ENCODE assay signal across 8 mouse cellular contexts in genomic region chr13:54389971-54390564, GRCm38 (mm10). TPM values are rescaled to one million over a fixed set of nuclear protein-coding genes. Genes with fewer than 3 reads are reported as not detected.
DNase-seq lines count a peak whose midpoint lies in the region; ATAC-seq lines count a peak whose summit lies in the region.

No protein-coding gene starts in this region.

- peaks cover 3% of the 10 kb centered on the region; the same call in 1 of the 2 replicates for H3K27me3 ChIP-seq in embryonic facial prominence, embryonic 13.5 days
- no peaks in the 10 kb centered on the region for H3K27me3 ChIP-seq in embryonic facial prominence, embryonic 10.5 days (replicated peaks; ENCODE audit: low read depth, poor library complexity, severe bottlenecking)
- H3K27me3 ChIP-seq in lung, embryonic 16.5 days (ENCODE audit: control insufficient read depth, insufficient read depth, low read depth, low read length) = no peaks in the 10 kb centered on the region; the same call in 1 of the 2 replicates
- no peaks in the 10 kb centered on the region for H3K27me3 ChIP-seq in forebrain, embryonic 12.5 days
- no peaks in the 10 kb centered on the region for H3K27me3 ChIP-seq in neural tube, embryonic 14.5 days (ENCODE audit: control insufficient read depth, insufficient read depth, low read length)

- no peak for DNase-seq in embryonic facial prominence, embryonic 10.5 days (ENCODE audit: low spot score)
- DNase-seq in lung, postnatal 36 days = no peak
- DNase-seq in left cerebral cortex, adult 18-20 months (ENCODE audit: low spot score in 2 of 2) = no peak
- DNase-seq in layer of hippocampus, adult 9-10 months (ENCODE audit: low spot score) = no peak

- no peak overlapping the region for H3K4me2 ChIP-seq in embryonic facial prominence, embryonic 13.5 days
- H3K4me2 ChIP-seq in lung, embryonic 16.5 days (ENCODE audit: low read depth, low read length) = no peak overlapping the region
- H3K4me2 ChIP-seq in forebrain, embryonic 12.5 days = no peak overlapping the region
- H3K4me2 ChIP-seq in neural tube, embryonic 14.5 days (ENCODE audit: low read depth, low read length) = no peak overlapping the region

- no peak overlapping the region for H3K9ac ChIP-seq in embryonic facial prominence, embryonic 13.5 days
- H3K9ac ChIP-seq in lung, embryonic 16.5 days (ENCODE audit: low read length) = no peak overlapping the region
- H3K9ac ChIP-seq in forebrain, embryonic 12.5 days = no peak overlapping the region
- no peak overlapping the region for H3K9ac ChIP-seq in neural tube, embryonic 14.5 days (replicated peaks; ENCODE audit: low read depth, low read length)

- no peaks in the 10 kb centered on the region for H3K36me3 ChIP-seq in embryonic facial prominence, embryonic 13.5 days
- H3K36me3 ChIP-seq in embryonic facial prominence, embryonic 10.5 days (replicated peaks) = no peaks in the 10 kb centered on the region
- no peaks in the 10 kb centered on the region for H3K36me3 ChIP-seq in lung, embryonic 16.5 days (ENCODE audit: control insufficient read depth, insufficient read depth, low read length)
- no peaks in the 10 kb centered on the region for H3K36me3 ChIP-seq in forebrain, embryonic 12.5 days (replicated peaks)
- H3K36me3 ChIP-seq in neural tube, embryonic 14.5 days (ENCODE audit: control insufficient read depth, insufficient read depth, low read length) = no peaks in the 10 kb centered on the region

- peak overlapping the region; percentile 33; the same call in 1 of the 2 replicates for H3K27ac ChIP-seq in embryonic facial prominence, embryonic 13.5 days
- H3K27ac ChIP-seq in embryonic facial prominence, embryonic 10.5 days (replicated peaks) = no peak overlapping the region
- H3K27ac ChIP-seq in lung, embryonic 16.5 days (ENCODE audit: low read length) = peak overlapping the region; percentile 34
- H3K27ac ChIP-seq in forebrain, embryonic 12.5 days = peak overlapping the region; percentile 47
- peak overlapping the region; percentile 57; the same call in 1 of the 2 replicates for H3K27ac ChIP-seq in neural tube, embryonic 14.5 days (ENCODE audit: low read depth, low read length)

- H3K4me3 ChIP-seq in embryonic facial prominence, embryonic 13.5 days = no peak overlapping the region
- H3K4me3 ChIP-seq in embryonic facial prominence, embryonic 10.5 days = no peak overlapping the region
- H3K4me3 ChIP-seq in lung, embryonic 16.5 days (ENCODE audit: low read length) = no peak overlapping the region
- no peak overlapping the region for H3K4me3 ChIP-seq in forebrain, embryonic 12.5 days (replicated peaks)
- no peak overlapping the region for H3K4me3 ChIP-seq in neural tube, embryonic 14.5 days (ENCODE audit: low read depth, low read length)

- no peaks in the 10 kb centered on the region for H3K9me3 ChIP-seq in embryonic facial prominence, embryonic 13.5 days
- no peaks in the 10 kb centered on the region for H3K9me3 ChIP-seq in embryonic facial prominence, embryonic 10.5 days
- H3K9me3 ChIP-seq in lung, embryonic 16.5 days (ENCODE audit: control insufficient read depth, low read length) = no peaks in the 10 kb centered on the region
- no peaks in the 10 kb centered on the region for H3K9me3 ChIP-seq in forebrain, embryonic 12.5 days
- no peaks in the 10 kb centered on the region for H3K9me3 ChIP-seq in neural tube, embryonic 14.5 days (ENCODE audit: control insufficient read depth, low read length)

- WGBS in embryonic facial prominence, embryonic 13.5 days = 40% methylated on average over 8 of the region's 8 CpGs
- 66% methylated on average over 8 of the region's 8 CpGs for WGBS in embryonic facial prominence, embryonic 10.5 days
- 25% methylated on average over 8 of the region's 8 CpGs for WGBS in lung, embryonic 16.5 days
- WGBS in forebrain, embryonic 12.5 days = 57% methylated on average over 8 of the region's 8 CpGs
- 43% methylated on average over 8 of the region's 8 CpGs for WGBS in neural tube, embryonic 14.5 days

- H3K4me1 ChIP-seq in embryonic facial prominence, embryonic 13.5 days = peaks cover 23% of the 10 kb centered on the region
- H3K4me1 ChIP-seq in embryonic facial prominence, embryonic 10.5 days = peaks cover 2% of the 10 kb centered on the region; the same call in 1 of the 2 replicates
- peaks cover 15% of the 10 kb centered on the region for H3K4me1 ChIP-seq in lung, embryonic 16.5 days (replicated peaks; ENCODE audit: control insufficient read depth, insufficient read depth, low read length)
- peaks cover 17% of the 10 kb centered on the region for H3K4me1 ChIP-seq in forebrain, embryonic 12.5 days
- peaks cover 15% of the 10 kb centered on the region for H3K4me1 ChIP-seq in neural tube, embryonic 14.5 days (ENCODE audit: control insufficient read depth, insufficient read depth, low read length)

- ATAC-seq in embryonic facial prominence, embryonic 13.5 days (ENCODE audit: insufficient number of reproducible peaks, insufficient read depth, low FRiP score, low TSS enrichment, low read depth) = 0 out of 2 replicates have a peak, but pooled peaks have one; percentile 59
- ATAC-seq in lung, embryonic 16.5 days (ENCODE audit: low read depth) = peak; percentile 82
- ATAC-seq in forebrain, embryonic 12.5 days (ENCODE audit: low FRiP score) = peak; percentile 27; the same call in 1 of the 2 replicates
- peak; percentile 80 for ATAC-seq in neural tube, embryonic 14.5 days (ENCODE audit: low read depth)

RNA-seq across cellular contexts. Expression of gene Cplx2, which starts 18.9 kb away (rescaled TPM):
- polyA plus RNA-seq in embryonic facial prominence, embryonic 13.5 days (2015; fragmentation: Nextera tagmentation; extraction: Ambion mirVana) = 7.3 and 7.4 TPM in 2 replicates
- 5.0 and 6.9 TPM in 2 replicates for polyA plus RNA-seq in embryonic facial prominence, embryonic 10.5 days (2016; fragmentation: Nextera tagmentation; extraction: Ambion mirVana)
- 5.0 and 5.3 TPM in 2 replicates for polyA plus RNA-seq in lung, embryonic 16.5 days (2015; fragmentation: Nextera tagmentation; extraction: Ambion mirVana)
- polyA plus RNA-seq in forebrain, embryonic 12.5 days (2016; fragmentation: Nextera tagmentation; extraction: Ambion mirVana) = 14.9 and 15.5 TPM in 2 replicates
- 23.6 and 24.1 TPM in 2 replicates for polyA plus RNA-seq in neural tube, embryonic 14.5 days (2014; fragmentation: Nextera tagmentation; extraction: Ambion mirVana)
- 100 to 1,000 TPM; 791 to 833 TPM for total RNA-seq in left cerebral cortex, adult 18-20 months (2021)

Comparison
In these comparisons a context has a peak if more than half of its experiments do, and no peak if none do; other contexts are left out.
1. ATAC-seq: peak in every context shown above with its lines; median percentile 82 in lung, embryonic 16.5 days; 80 in neural tube, embryonic 14.5 days; 59 in embryonic facial prominence, embryonic 13.5 days; 27 in forebrain, embryonic 12.5 days.